Mouse (Mus musculus) gastrocnemius, postnatal 36 days (tissue): Measurements from ENCODE around the gene Olfr566. TPM values are rescaled to one million over a fixed set of nuclear protein-coding genes. Genes with fewer than 3 reads are reported as not detected.

Experiments used
- DNase-seq, 2 experiments: peaks; one replicate each; pipeline ENCODE4 v3.0.0; 2022
- intact Hi-C: fragments of 180-260 bp; cut with DNase I; formaldehyde crosslinking; loops from one replicate; pipeline ENCODE4 v1.15.1; 2025
- long read RNA-seq, 2 experiments: library from polyadenylated mRNA; stranded (forward); transcript quantifications; one replicate each; pipeline ENCODE4 v2.0.0; 2021
- total RNA-seq, 2 experiments: library from RNA; stranded (reverse); gene quantifications; 2 replicates each; pipeline ENCODE4 v1.2.3; 2021

Gene Olfr566
- total RNA-seq = not detected
- long read RNA-seq, experiment 1 = 0 reads
- long read RNA-seq, experiment 2 = 0 reads

DNA sequence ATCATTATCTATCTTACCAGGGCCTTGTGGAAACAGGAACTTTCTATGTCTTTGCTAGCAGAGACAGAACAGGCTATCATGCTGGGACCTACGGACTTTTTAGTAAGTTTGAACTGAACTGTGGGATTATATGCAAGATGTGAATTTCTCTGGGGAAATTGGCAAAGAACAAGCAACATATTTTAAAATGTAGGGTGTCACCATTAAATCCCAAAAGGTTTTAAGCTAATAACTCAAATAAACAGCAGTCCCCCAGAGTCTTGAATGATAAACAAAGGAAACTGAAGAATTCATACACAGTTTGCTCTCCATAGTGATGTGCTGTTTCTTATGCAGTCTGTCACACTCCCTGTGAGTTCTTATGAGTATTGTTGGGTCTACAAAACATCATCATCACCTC is at the start of gene Olfr566:
Olfr566 (minus strand) TSS at position 101 of the 400 bp plus-strand sequence.
- no peak for DNase-seq
- intact Hi-C loops = no loop called here

DNA sequence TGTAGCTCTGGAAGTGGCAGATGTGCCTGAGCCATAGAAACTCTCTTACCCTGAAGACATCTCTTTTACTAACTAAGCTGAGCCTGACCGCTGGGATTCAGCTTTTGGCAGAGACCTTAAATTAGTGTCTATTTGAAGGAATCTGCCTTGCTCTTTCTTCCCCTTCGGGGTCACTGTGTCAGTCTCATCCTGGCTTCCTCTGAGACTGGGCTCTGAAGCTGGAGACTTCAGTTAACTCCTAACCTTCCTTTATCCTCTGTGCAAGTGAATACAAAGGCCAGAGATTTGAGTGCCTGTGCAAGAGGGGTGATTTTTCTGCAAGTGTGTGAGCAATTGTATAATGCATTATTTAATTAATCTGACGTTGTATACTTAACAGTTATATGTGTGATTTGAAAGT is 32.2 kb upstream of the Olfr566 start, which contains the start of gene Olfr569:
Olfr569 (minus strand) TSS at position 101 of the 400 bp plus-strand sequence.
- intact Hi-C loops = no loop called here
- no peak for DNase-seq

- intact Hi-C loops = no loop called here
- DNase-seq = no peak
Measured at GRCm38 (mm10) chr7:102876822-102877221, 18.3 kb upstream of the Olfr566 start, which contains the start of gene Olfr568. Gene Olfr568, plus strand, starts transcription at chr7:102877122.

DNA sequence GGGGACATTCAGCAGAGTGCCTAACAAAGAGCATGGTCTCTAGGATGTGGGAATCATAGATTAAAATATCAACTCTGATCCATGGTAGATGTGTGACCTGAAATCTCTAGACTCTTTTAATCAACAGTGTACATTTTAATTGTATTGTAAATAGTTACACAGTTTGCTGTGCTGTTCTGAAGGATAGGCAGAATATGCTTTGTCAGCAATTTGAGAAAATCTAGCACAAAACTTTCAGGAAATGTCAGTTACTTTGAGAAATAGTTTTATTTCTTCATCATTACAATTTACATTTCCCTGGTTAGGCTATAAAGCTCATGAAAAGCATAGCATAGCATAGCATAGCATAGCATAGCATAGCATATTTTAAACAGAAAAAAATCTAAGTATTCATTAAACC is 2.8 kb downstream of the Olfr566 start:
- DNase-seq = no peak
- intact Hi-C loops = no loop called here

Other genes starting within 250 kb of the Olfr566 start
- gene Olfr553, start 240.5 kb downstream of the Olfr566 start, total RNA-seq = not detected
- gene Olfr554, start 220.3 kb downstream of the Olfr566 start, total RNA-seq = not detected
- gene Olfr555, start 199.9 kb downstream of the Olfr566 start, total RNA-seq = not detected
- gene Olfr556, start 193.9 kb downstream of the Olfr566 start, total RNA-seq = not detected
- gene Trim68, start 171.4 kb downstream of the Olfr566 start, total RNA-seq = 1 to 10 TPM; 3.6 to 4.2 TPM
- gene Olfr557, start 162.9 kb downstream of the Olfr566 start, total RNA-seq = not detected
- gene Olfr558, start 156.6 kb downstream of the Olfr566 start, total RNA-seq = 1 to 10 TPM; 1.5 to 1.7 TPM
- gene Olfr33, start 139.7 kb downstream of the Olfr566 start, total RNA-seq = not detected
- gene Olfr559, start 131.3 kb downstream of the Olfr566 start, total RNA-seq = not detected
- under 1 TPM in 1 of 2 experiments, not detected in 1; 0.17 TPM for gene Olfr560, start 99.4 kb downstream of the Olfr566 start, total RNA-seq
- gene Olfr78, start 99.3 kb downstream of the Olfr566 start, total RNA-seq = under 1 TPM; 0.47 to 0.54 TPM
- not detected for gene Olfr561, start 87.5 kb downstream of the Olfr566 start, total RNA-seq
- not detected for gene Olfr564, start 55.3 kb downstream of the Olfr566 start, total RNA-seq
- gene Olfr568, start 18.4 kb upstream of the Olfr566 start, total RNA-seq = not detected
- not detected for gene Olfr569, start 32.1 kb upstream of the Olfr566 start, total RNA-seq
- not detected for gene Olfr570, start 35.8 kb upstream of the Olfr566 start, total RNA-seq
- not detected for gene Olfr571, start 58.8 kb upstream of the Olfr566 start, total RNA-seq
- not detected for gene Olfr572, start 65.6 kb upstream of the Olfr566 start, total RNA-seq
- gene Olfr573-ps1, start 83.8 kb upstream of the Olfr566 start, total RNA-seq = not detected
- not detected for gene Olfr574, start 89.7 kb upstream of the Olfr566 start, total RNA-seq
- gene Olfr575, start 100.0 kb upstream of the Olfr566 start, total RNA-seq = not detected
- not detected for gene Olfr576, start 103.9 kb upstream of the Olfr566 start, total RNA-seq
- not detected for gene Olfr577, start 117.2 kb upstream of the Olfr566 start, total RNA-seq
- not detected for gene Olfr578, start 130.6 kb upstream of the Olfr566 start, total RNA-seq
- gene Olfr582, start 179.3 kb upstream of the Olfr566 start, total RNA-seq = not detected
- not detected for gene Olfr583, start 192.5 kb upstream of the Olfr566 start, total RNA-seq
- not detected for gene Olfr584, start 223.1 kb upstream of the Olfr566 start, total RNA-seq
- not detected for gene Olfr585, start 239.0 kb upstream of the Olfr566 start, total RNA-seq